Mouse (Mus musculus): ENCODE measurements around the gene Gm9913.

Gene Gm9913

GRCm38 (mm10) chr2:125496696-125497095 is 8.2 kb upstream of the Gm9913 start:
- no peak for DNase-seq (ENCODE audit: low spot score)

GRCm38 (mm10) chr2:125498216-125498615 is 6.7 kb upstream of the Gm9913 start:
- DNase-seq (ENCODE audit: low spot score), result no peak

- DNase-seq (ENCODE audit: low spot score), result no peak
Measured at GRCm38 (mm10) chr2:125501526-125501925, 3.4 kb upstream of the Gm9913 start.

- DNase-seq (ENCODE audit: low spot score), result no peak
Measured at GRCm38 (mm10) chr2:125505746-125506315, 942 bp downstream of the Gm9913 start.

- no peak for DNase-seq (ENCODE audit: low spot score)
Measured at GRCm38 (mm10) chr2:125506316-125507054, 1.6 kb downstream of the Gm9913 start.

- no peak for DNase-seq (ENCODE audit: low spot score)
Measured at GRCm38 (mm10) chr2:125507893-125508292, 3.0 kb downstream of the Gm9913 start, which contains the start of gene Fbn1. Fbn1 (minus strand) TSS chr2:125507993.

- DNase-seq (ENCODE audit: low spot score), result no peak
Measured at GRCm38 (mm10) chr2:125508381-125508780, 3.5 kb downstream of the Gm9913 start.

- DNase-seq (ENCODE audit: low spot score), result no peak
Measured at GRCm38 (mm10) chr2:125510752-125511151, 5.9 kb downstream of the Gm9913 start.

- no peak for DNase-seq (ENCODE audit: low spot score)
Measured at GRCm38 (mm10) chr2:125511898-125512297, 7.0 kb downstream of the Gm9913 start.

- DNase-seq (ENCODE audit: low spot score), result no peak
Measured at GRCm38 (mm10) chr2:125512544-125512943, 7.7 kb downstream of the Gm9913 start.

GRCm38 (mm10) chr2:125514391-125514790 is 9.5 kb downstream of the Gm9913 start:
- DNase-seq (ENCODE audit: low spot score), result no peak

- no peak for DNase-seq (ENCODE audit: low spot score)
Measured at GRCm38 (mm10) chr2:125515291-125516057, 10.6 kb downstream of the Gm9913 start.

- DNase-seq (ENCODE audit: low spot score), result no peak
Measured at GRCm38 (mm10) chr2:125516594-125516993, 11.7 kb downstream of the Gm9913 start.

- no peak for DNase-seq (ENCODE audit: low spot score)
Measured at GRCm38 (mm10) chr2:125525484-125525883, 20.6 kb downstream of the Gm9913 start.

- no peak for DNase-seq (ENCODE audit: low spot score)
Measured at GRCm38 (mm10) chr2:125526566-125526965, 21.7 kb downstream of the Gm9913 start.

GRCm38 (mm10) chr2:125530665-125531064 is 25.8 kb downstream of the Gm9913 start:
- no peak for DNase-seq (ENCODE audit: low spot score)

GRCm38 (mm10) chr2:125539640-125540039 is 34.8 kb downstream of the Gm9913 start:
- DNase-seq (ENCODE audit: low spot score), result no peak

GRCm38 (mm10) chr2:125540579-125540978 is 35.7 kb downstream of the Gm9913 start:
- DNase-seq (ENCODE audit: low spot score), result no peak

GRCm38 (mm10) chr2:125541451-125541850 is 36.6 kb downstream of the Gm9913 start:
- no peak for DNase-seq (ENCODE audit: low spot score)

- DNase-seq (ENCODE audit: low spot score), result no peak
Measured at GRCm38 (mm10) chr2:125543646-125544045, 38.8 kb downstream of the Gm9913 start.

- DNase-seq (ENCODE audit: low spot score), result no peak
Measured at GRCm38 (mm10) chr2:125544986-125545385, 40.1 kb downstream of the Gm9913 start.

- DNase-seq (ENCODE audit: low spot score), result no peak
Measured at GRCm38 (mm10) chr2:125548806-125549578, 44.1 kb downstream of the Gm9913 start.
